Mouse (Mus musculus) kidney, embryonic 16.5 days (tissue): ENCODE measurements around the gene Tbc1d22b. TPM values are rescaled to one million over a fixed set of nuclear protein-coding genes. Genes with fewer than 3 reads are reported as not detected.

Experiments
- ATAC-seq: fragments of 200-750 bp; cut with Nextera tagmentation; 2 replicates; pipeline ENCODE4 v1.8.0; 2017; ENCODE audit warnings: moderate TSS enrichment; ENCODE audit not compliant: low FRiP score, low TSS enrichment
- H3K27ac ChIP-seq: fragments of 300-500 bp; sonication (generic); 2 replicates; pipeline ENCODE4 v1.5.1; 2014; ENCODE audit warnings: low read length
- H3K27me3 ChIP-seq: fragments of 300-500 bp; sonication (generic); 2 replicates; pipeline ENCODE4 v1.6.1; 2014; ENCODE audit warnings: low read length, control low read depth, mixed read lengths; ENCODE audit not compliant: insufficient read depth
- H3K36me3 ChIP-seq: fragments of 300-500 bp; sonication (generic); 2 replicates; pipeline ENCODE4 v1.6.1; 2014; ENCODE audit warnings: low read length, control low read depth, mixed read lengths; ENCODE audit not compliant: insufficient read depth
- H3K4me1 ChIP-seq: fragments of 300-500 bp; sonication (generic); 2 replicates; pipeline ENCODE4 v1.6.1; 2014; ENCODE audit warnings: low read length, control low read depth, mixed read lengths; ENCODE audit not compliant: insufficient read depth
- H3K4me2 ChIP-seq: fragments of 300-500 bp; sonication (generic); replicated peaks from 2 replicates; pipeline ENCODE4 v1.6.1; 2014; ENCODE audit warnings: low read depth, low read length
- H3K4me3 ChIP-seq: fragments of 300-500 bp; sonication (generic); 2 replicates; pipeline ENCODE4 v1.5.1; 2014; ENCODE audit warnings: mild to moderate bottlenecking, low read length
- H3K9ac ChIP-seq: fragments of 300-500 bp; sonication (generic); replicated peaks from 2 replicates; pipeline ENCODE4 v1.6.1; 2014; ENCODE audit warnings: low read length
- H3K9me3 ChIP-seq: fragments of 300-500 bp; sonication (generic); 2 replicates; pipeline ENCODE4 v1.6.1; 2016; ENCODE audit warnings: low read length, control low read depth
- WGBS: fragments of 180-500 bp; shearing (Covaris S2); extraction: QIAGEN DNeasy Blood & Tissue Kit; methylation state at CpG from one replicate; pipeline ENCODE4 v1.1.7; 2014; 5-methylcytosine and 5-hydroxymethylcytosine counted together
- polyA plus RNA-seq: library from polyadenylated mRNA; unstranded; fragments of >200 nt; fragmentation: Nextera tagmentation; extraction: Ambion mirVana; gene quantifications from 2 replicates; pipeline ENCODE4 v1.2.1, GENCODE M21; 2015

Tbc1d22b gene
- polyA plus RNA-seq, 1 experiment from 2014 or later: 16.7 TPM

DNA sequence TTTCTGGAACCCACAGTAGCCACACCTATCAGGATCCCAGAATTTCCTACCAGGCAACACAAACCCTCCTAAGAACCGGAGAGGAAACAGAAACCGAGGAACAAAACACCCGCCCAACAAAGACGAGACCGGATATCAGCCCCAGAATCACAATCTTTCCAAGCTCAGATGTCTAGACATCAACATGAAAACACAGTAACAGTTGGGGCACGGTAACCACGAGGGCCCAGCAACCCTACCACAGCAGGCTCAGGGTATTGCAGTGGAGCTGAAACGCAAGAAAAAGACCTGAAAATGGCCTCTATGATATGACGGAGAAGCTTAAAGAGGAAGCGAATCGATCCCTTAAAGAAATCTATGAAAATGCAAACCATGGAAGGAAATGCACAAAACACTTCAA is 15.7 kb upstream of the Tbc1d22b start:
- no peak for ATAC-seq
- no peaks in the 10 kb centered on the region for H3K27me3 ChIP-seq
- H3K9me3 ChIP-seq: no peaks in the 10 kb centered on the region
- H3K9ac ChIP-seq: no peak overlapping the region
- no peak overlapping the region for H3K4me2 ChIP-seq
- H3K4me1 ChIP-seq: peaks cover 6% of the 10 kb centered on the region; the same call in 1 of the 2 replicates
- H3K27ac ChIP-seq: no peak overlapping the region
- H3K4me3 ChIP-seq: no peak overlapping the region
- H3K36me3 ChIP-seq: no peaks in the 10 kb centered on the region
- WGBS: 88% methylated on average over 11 of the region's 11 CpGs

DNA sequence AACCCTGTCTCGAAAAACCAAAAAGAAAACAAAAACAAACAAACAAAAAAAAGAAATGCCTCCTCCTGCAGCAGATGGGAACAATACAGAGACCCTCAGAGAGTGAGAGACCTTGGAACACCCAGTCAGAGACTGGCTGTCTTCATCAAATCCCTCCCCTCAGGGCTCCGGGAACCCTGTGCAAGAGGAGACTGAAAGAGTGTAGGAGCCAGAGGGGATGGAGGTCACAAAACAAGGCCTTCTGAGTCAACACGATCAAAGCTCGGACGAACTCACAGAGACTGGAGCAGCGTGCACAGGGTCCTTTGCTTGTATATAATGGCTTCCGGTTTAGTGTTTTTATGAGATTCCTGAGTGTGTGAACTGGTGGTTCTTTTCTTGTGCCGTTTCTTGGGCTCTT is 9.2 kb upstream of the Tbc1d22b start:
- H3K4me2 ChIP-seq: no peak overlapping the region
- no peaks in the 10 kb centered on the region for H3K27me3 ChIP-seq
- 75% methylated on average over 8 of the region's 8 CpGs for WGBS
- H3K4me1 ChIP-seq: 0 out of 2 replicates have a peak, but pooled peaks cover 4% of the 10 kb centered on the region
- no peaks in the 10 kb centered on the region for H3K9me3 ChIP-seq
- no peaks in the 10 kb centered on the region for H3K36me3 ChIP-seq
- H3K9ac ChIP-seq: no peak overlapping the region
- no peak overlapping the region for H3K27ac ChIP-seq
- no peak overlapping the region for H3K4me3 ChIP-seq
- no peak for ATAC-seq

DNA sequence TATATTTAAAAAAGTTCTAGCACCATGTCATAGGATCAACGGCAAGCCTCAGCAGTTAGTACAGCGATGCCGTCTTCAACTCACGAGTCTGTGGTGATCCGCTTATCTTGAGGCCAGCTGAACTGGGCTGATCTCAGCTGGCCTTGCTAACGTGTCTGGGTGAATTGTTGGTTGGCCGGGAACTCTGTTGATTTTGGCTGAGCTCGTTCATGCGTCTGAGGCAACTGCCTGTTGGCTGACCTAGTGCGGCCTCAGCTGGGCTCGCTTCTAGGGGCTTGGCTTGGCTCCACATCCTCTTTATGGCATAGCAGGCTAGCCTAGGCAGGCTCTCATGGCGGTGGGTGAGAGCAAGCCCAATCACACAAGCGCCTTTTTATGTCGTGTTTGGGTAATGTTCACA is 8.2 kb upstream of the Tbc1d22b start:
- 0 out of 2 replicates have a peak, but pooled peaks cover 4% of the 10 kb centered on the region for H3K4me1 ChIP-seq
- no peaks in the 10 kb centered on the region for H3K36me3 ChIP-seq
- no peaks in the 10 kb centered on the region for H3K9me3 ChIP-seq
- ATAC-seq: peak; percentile 85
- 38% methylated on average over 14 of the region's 14 CpGs for WGBS
- H3K4me3 ChIP-seq: no peak overlapping the region
- H3K4me2 ChIP-seq: no peak overlapping the region
- H3K27ac ChIP-seq: peak overlapping the region; percentile 29; the same call in 1 of the 2 replicates
- no peak overlapping the region for H3K9ac ChIP-seq
- no peaks in the 10 kb centered on the region for H3K27me3 ChIP-seq

DNA sequence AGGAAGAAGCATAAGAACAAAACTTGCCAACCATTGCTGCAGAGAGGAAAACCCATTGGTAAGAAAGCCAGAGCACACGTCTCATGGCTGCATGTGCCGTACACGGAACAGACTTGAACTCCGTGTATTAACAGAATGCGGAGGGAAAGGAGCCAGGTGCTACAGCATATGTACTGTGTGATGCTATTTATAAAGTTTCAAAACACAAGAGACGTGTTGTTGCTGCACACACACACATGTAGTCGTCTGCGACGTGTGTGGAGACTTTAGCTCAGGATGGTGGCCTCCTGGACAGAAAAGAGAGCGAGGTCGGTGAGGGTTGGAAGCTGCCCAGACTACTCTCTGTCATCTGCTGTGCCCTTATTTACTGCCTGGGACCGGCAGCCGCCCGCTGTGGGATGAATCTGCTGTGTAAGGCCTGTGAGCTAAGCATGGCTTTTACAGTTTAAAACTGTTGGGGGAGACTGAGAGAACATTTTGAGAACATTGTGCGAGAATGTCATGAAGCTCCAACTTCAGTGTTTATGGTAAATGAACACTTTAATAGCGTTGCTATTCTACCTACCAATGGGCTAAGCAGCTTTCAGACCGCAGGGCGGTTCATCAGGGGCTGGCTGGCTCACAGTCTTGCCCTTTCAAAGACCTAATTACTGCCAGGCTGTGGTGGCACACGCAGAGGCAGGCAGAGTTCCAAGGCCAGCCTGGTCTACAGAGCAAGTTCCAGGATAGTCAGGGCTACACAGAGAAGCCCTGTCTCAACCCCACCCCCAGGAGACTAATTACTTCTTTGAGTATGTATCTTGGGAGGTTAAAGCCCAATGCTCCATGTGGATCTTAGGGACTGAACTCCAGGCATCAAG is 6.5 kb upstream of the Tbc1d22b start:
- no peak overlapping the region for H3K4me3 ChIP-seq
- no peaks in the 10 kb centered on the region for H3K9me3 ChIP-seq
- H3K27me3 ChIP-seq: no peaks in the 10 kb centered on the region
- no peak overlapping the region for H3K27ac ChIP-seq
- H3K4me2 ChIP-seq: no peak overlapping the region
- no peak overlapping the region for H3K9ac ChIP-seq
- H3K36me3 ChIP-seq: no peaks in the 10 kb centered on the region
- H3K4me1 ChIP-seq: 0 out of 2 replicates have a peak, but pooled peaks cover 4% of the 10 kb centered on the region
- WGBS: 82% methylated on average over 19 of the region's 19 CpGs
- no peak for ATAC-seq

DNA sequence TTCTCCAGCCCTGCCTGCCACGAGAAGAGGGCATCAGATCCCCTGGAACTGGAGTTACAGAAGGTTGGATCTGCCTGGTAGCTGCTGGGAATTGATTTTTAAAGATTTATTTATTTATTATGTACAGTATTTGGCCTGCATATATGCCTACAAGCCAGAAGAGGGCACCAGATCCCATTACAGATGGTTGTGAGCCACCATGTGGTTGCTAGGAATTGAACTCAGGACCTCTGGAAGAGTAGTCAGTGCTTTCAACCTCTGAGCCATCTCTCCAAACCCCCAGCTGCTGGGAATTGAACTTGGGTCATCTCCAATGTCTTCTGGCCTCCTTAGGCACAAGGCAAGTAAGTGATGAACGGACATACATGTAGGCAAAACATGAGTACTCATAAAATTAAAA is 5.5 kb upstream of the Tbc1d22b start:
- no peak for ATAC-seq
- WGBS: 85% methylated on average over 2 of the region's 2 CpGs
- Histone ChIP-seq H3K36me3 (no peaks in the 10 kb centered on the region), H3K27me3 (no peaks in the 10 kb centered on the region), H3K9me3 (no peaks in the 10 kb centered on the region), H3K4me3 (no peak overlapping the region), H3K9ac (no peak overlapping the region), H3K27ac (no peak overlapping the region), H3K4me1 (0 out of 2 replicates have a peak, but pooled peaks cover 4% of the 10 kb centered on the region), H3K4me2 (no peak overlapping the region)

DNA sequence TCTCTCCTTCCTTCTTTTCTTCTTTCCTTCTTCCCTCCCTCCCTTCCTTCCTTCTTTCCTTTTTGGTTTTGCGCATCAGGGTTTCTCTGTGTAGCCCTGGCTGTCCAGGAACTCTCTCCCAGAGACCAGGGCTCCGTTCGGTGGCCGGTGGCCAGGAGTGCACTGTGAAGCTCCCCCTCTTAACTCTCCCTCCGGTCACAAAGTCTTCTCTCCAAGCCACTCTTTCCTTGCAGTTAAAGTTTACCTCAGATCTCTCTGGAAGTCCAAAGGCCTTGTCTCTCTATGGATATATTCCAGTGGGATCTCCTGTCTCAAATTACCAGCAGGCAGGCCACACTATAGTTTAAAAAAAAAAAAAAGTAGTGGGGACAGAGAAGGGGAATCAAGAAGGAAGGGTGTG is 4.3 kb upstream of the Tbc1d22b start:
- no peaks in the 10 kb centered on the region for H3K9me3 ChIP-seq
- no peak overlapping the region for H3K27ac ChIP-seq
- H3K36me3 ChIP-seq: no peaks in the 10 kb centered on the region
- H3K4me2 ChIP-seq: no peak overlapping the region
- H3K4me3 ChIP-seq: no peak overlapping the region
- no peak overlapping the region for H3K9ac ChIP-seq
- WGBS: 82% methylated on average over 5 of the region's 5 CpGs
- H3K4me1 ChIP-seq: peaks cover 7% of the 10 kb centered on the region
- no peaks in the 10 kb centered on the region for H3K27me3 ChIP-seq
- ATAC-seq: no peak

DNA sequence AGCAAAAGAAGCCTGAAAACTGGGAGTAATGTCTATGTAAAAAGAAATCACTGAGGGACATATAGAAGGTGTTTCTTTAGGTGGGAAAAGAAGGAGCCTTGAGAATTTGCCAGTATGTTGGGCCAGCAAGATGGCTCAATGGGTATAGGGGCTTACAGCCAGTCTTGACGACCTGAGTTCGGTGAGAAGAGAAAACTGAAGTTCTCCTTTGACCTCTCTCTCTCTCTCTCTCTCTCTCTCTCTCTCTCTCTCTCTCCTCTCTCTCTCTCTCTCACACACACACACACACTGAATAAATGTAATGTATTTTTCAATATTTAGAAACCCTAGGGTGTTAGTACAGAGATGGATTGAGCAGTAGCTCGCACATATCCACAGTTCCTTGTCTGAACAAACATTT is 1.1 kb upstream of the Tbc1d22b start:
- Histone ChIP-seq H3K27me3 (no peaks in the 10 kb centered on the region), H3K4me3 (no peak overlapping the region), H3K27ac (no peak overlapping the region), H3K4me2 (no peak overlapping the region), H3K9ac (no peak overlapping the region), H3K4me1 (peaks cover 24% of the 10 kb centered on the region), H3K9me3 (no peaks in the 10 kb centered on the region), H3K36me3 (no peaks in the 10 kb centered on the region)
- 60% methylated on average over 3 of the region's 3 CpGs for WGBS
- ATAC-seq: no peak

DNA sequence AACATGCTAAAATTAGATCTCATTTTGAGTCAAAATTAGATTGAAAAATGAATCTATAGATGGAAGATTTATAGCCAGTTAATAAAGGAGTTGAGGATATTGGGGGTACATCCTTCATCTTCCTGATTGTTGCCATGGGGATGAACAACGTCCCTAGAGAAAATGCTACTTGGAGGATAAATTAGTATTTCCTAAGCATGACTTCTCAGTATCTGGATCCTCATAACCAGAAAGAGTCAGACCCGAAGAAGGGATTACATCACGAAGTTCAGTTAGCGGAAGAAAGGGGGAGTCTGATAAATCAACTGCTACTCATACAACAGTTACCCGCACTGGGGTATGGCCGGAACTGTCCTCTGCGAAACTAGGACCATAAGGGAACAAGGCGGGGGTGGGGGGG is 591 bp upstream of the Tbc1d22b start:
- no peak overlapping the region for H3K27ac ChIP-seq
- WGBS: 48% methylated on average over 8 of the region's 8 CpGs
- no peak; the same call in 1 of the 2 replicates for ATAC-seq
- no peaks in the 10 kb centered on the region for H3K9me3 ChIP-seq
- H3K4me1 ChIP-seq: peaks cover 24% of the 10 kb centered on the region
- no peaks in the 10 kb centered on the region for H3K36me3 ChIP-seq
- H3K4me2 ChIP-seq: peak overlapping the region; percentile 96
- no peaks in the 10 kb centered on the region for H3K27me3 ChIP-seq
- H3K9ac ChIP-seq: no peak overlapping the region
- H3K4me3 ChIP-seq: peak overlapping the region; percentile 98

DNA sequence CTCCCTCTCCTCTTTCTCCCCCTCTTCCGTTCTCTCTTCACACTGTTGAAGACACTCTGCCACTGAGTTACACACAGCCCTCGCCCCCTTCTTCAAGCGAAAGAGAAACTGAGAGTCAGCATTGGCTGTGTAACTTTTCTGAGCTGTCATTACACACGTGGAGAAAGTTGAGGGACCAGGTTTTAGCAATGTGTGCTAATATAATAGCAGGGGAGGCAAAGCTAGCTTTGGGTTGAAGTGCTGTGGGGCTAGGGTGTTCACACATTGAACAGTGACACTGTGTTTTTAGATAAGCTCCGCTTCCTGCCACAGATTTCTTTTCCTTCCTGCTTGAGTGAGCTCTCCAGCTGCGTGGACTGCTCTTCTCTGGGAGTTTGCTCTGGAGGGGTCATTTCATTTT is 1.4 kb downstream of the Tbc1d22b start:
- H3K9me3 ChIP-seq: no peaks in the 10 kb centered on the region
- H3K4me3 ChIP-seq: peak overlapping the region; percentile 98; the same call in 1 of the 2 replicates
- H3K27me3 ChIP-seq: no peaks in the 10 kb centered on the region
- peak overlapping the region; percentile 96 for H3K4me2 ChIP-seq
- no peak overlapping the region for H3K9ac ChIP-seq
- 30% methylated on average over 6 of the region's 6 CpGs for WGBS
- no peak for ATAC-seq
- H3K36me3 ChIP-seq: no peaks in the 10 kb centered on the region
- H3K27ac ChIP-seq: peak overlapping the region; percentile 50; the same call in 1 of the 2 replicates
- peaks cover 24% of the 10 kb centered on the region for H3K4me1 ChIP-seq

DNA sequence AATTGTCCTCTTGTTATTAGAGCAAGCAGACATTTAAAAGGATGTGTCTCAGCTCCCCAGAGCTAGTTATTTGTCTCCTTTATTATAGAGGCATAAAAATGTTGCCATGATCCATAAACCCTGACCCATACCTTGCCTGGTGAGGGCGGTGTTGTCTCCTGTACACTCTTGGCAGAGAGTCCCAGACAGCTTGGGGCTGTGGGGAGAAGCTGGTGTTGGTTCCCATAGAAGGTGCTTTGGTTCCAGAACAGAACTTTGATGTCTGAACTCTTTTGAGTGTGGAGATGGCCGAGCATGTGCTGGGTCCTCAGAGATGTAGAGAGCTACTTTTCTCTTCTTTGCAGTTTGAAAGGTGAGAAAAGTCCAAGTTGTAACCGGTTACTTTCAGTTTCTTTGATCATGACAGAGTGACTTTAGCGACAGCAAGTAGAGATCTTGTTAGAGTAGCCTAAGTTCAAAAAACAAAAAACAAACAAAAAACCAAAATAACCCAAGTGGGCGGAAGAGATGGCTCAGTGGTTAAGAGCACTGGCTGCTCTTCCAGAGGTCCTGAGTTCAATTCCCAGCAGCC is 2.7 kb downstream of the Tbc1d22b start, which contains the start of gene Tmem217:
TSS of gene Tmem217 (minus strand) at position 224 of the 571 bp plus-strand sequence.
- Histone ChIP-seq H3K4me2 (peak within 1 kb of the TSS; percentile 96), H3K27ac (0 out of 2 replicates have a peak within 1 kb of the TSS, but pooled peaks have one; percentile 7), H3K36me3 (no peaks in the 10 kb centered on the region), H3K4me3 (no peak within 1 kb of the TSS), H3K9me3 (no peaks in the 10 kb centered on the region), H3K4me1 (peaks cover 34% of the 10 kb centered on the region), H3K9ac (no peak within 1 kb of the TSS), H3K27me3 (no peaks in the 10 kb centered on the region)
- 73% methylated on average over 5 of the region's 5 CpGs for WGBS
- ATAC-seq: no peak
